Mouse (Mus musculus) embryonic fibroblast, embryonic 13.5 days (primary cell): ENCODE results near the gene Acvr2a.

ENCODE experiments used
- CTCF ChIP-seq: IDR thresholded peaks from 2 replicates; pipeline ENCODE4 v1.5.1; 2011; ENCODE audit warnings: mild to moderate bottlenecking, control low read depth, low read length, moderate library complexity, borderline replicate concordance; ENCODE audit not compliant: insufficient read depth
- POLR2A ChIP-seq: IDR thresholded peaks from 2 replicates; pipeline ENCODE4 v1.6.1; 2011; ENCODE audit warnings: low read depth, mild to moderate bottlenecking, control low read depth, low read length, moderate library complexity

- TF ChIP-seq CTCF (no peak), POLR2A (no peak)
Observed at GRCm38 (mm10) chr2:48825878-48826277, 12.0 kb downstream of the Acvr2a start.
